Mouse (Mus musculus): Measurements from ENCODE around the gene Plekha3.

Plekha3 gene

GRCm38 (mm10) chr2:76676401-76677226 is 1.5 kb downstream of the Plekha3 start:
- DNase-seq (ENCODE audit: low read depth, low spot score) = peak; percentile 31

DNA sequence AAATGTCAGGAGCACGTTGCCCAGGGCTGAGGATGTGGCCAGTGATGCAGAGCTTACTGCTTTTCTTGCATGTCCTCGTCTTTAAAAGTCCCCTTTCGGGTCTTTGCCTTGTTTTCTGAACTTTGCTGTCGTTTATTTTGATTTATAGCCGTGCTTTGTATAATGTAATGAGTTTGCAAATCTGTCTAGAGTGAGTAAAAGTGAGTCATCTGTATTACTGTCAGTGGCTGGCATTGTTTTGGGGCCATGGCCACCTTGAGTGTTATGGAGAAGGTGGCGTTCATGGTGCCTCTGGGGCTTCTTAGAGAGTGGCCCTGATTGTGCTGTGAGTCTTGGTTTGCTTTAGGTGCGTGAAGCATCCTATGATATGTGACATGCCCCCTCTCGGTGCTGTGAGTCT is 7.2 kb downstream of the Plekha3 start:
- DNase-seq (ENCODE audit: low read depth, low spot score) = no peak

DNA sequence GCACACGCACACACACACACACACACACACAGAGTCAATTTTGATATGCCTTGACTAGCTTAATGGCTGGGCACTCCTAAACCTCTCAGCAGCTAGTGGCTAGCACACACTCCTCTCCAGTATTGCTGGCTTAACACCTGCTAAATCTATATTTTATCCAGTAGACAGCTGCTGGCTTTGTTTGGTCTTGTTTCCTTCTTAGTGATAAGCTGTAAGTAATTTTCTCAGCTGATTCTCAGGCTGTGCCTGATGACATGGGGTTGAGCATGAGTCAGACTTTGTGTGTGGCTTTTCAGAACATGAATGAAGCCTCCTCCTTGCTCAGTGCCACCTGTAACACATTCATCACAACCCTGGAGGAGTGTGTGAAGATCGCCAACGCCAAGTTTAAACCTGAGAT is 11.9 kb downstream of the Plekha3 start:
- no peak for DNase-seq (ENCODE audit: low read depth, low spot score)

DNA sequence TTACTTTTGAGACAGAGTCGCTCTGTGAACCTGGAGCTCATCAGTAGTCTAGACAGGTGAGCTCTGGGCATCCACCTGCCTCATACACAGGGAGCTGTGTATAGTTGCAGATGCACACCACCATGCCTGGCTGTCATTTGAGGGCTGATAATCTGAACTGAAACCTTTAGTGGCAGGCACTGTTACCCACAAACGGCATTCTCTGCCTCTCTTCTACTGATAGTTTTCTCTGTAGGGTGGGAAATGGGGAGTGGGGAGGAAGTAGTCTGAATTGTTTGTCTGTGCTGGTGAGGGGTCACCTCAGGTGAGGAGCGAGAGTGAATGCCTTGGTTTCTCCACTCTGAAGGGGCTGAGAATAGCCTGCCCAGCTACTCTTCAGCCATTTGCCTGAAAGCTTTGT is 12.5 kb downstream of the Plekha3 start:
- no peak for DNase-seq (ENCODE audit: low read depth, low spot score)

DNA sequence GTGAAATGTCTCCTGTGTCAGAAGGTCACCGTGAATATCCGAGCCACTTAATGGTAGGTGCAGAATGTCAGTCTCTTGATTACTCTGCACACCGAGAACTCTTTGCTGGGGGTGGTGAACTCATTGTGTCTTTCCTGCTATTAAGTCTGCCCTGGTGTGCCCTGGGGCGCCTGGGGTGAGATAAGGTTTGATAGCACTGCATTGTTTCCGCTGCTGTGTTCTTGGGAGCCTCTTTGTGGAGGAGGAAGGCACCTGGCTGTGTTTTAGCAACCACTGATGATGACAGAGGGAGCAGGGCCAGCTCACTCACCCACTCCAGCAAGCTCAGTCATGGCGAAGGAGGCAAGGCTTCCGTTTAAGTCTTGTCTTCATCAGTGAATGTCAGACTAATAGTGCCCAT is 13.1 kb downstream of the Plekha3 start:
- no peak for DNase-seq (ENCODE audit: low read depth, low spot score)

DNA sequence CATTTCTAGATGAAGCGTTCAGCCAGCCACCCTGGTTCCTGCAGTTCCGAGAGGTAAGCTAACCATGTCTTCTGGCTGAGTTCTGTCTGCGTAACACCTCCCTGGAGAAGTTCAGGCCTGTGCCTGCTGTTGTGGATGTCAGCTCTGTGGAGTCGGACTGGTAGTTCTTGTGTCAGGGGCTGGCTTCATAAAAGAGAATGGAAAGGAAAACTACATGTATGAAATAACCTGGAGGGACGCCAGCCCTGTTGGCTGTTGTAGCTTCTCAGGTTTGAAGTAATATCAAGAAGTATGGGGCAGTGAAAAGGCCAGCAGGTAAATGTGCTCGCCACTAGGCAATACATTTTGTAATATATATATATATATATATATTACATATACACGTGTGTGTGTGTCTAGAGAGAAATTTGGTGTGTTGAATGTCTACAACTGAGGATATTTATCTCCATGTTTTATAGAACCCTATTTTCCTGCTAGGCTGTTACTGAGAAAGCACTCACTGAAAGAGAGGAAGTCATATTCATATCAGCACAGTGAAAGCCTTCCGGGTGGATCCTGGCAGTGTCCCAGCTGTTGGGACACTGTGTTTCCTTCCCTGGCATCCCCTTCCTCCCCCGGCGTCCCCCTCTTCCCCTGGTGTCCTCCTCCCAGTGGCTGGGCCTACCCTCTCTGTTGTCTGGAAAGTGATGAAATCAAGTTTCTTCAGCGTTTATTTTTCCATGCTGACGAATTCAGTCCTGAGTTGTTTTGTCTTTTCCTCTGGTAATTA is 15.5 kb downstream of the Plekha3 start:
- no peak for DNase-seq (ENCODE audit: low read depth, low spot score)

DNA sequence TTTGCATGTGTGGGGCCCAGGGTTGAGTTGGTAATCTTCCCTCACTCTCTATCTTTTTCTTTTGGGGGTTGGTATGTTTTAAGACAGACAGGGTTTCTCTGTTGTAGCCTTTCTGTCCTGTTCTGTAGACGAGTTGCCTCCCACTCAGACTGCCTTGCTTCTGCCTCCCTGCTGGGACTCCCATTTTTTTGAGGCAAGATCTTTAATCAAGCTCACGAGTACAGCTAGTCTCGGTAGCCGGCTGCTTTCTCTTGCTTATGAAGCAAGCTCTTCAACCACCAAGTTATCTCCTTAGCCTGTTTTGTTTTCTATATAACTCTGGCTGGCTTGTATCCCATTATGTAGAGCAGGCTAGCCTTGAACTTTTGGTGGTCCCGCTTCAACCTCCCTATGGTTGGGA is 18.7 kb downstream of the Plekha3 start:
- DNase-seq (ENCODE audit: low read depth, low spot score) = no peak

DNA sequence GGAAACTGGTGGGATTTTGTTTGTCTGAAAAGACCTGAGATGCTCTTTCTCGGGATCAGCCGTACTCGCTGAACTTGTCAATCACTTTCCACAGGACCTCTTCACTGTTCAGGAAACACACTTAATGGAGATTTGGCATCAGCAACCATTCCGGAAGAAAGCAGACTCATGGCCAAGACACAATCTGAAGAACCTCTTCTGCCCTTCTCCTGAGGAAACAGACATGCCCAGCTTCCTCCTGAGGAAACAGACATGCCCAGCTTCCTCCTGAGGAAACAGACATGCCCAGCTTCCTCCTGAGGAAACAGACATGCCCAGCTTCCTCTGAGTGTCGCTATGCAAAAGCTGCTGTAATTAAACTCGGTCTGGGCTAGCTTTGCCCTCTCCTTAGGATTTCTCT is 20.2 kb downstream of the Plekha3 start:
- no peak for DNase-seq (ENCODE audit: low read depth, low spot score)

- no peak for DNase-seq (ENCODE audit: low read depth, low spot score)
Observed at GRCm38 (mm10) chr2:76702188-76702587, 27.1 kb downstream of the Plekha3 start.

DNA sequence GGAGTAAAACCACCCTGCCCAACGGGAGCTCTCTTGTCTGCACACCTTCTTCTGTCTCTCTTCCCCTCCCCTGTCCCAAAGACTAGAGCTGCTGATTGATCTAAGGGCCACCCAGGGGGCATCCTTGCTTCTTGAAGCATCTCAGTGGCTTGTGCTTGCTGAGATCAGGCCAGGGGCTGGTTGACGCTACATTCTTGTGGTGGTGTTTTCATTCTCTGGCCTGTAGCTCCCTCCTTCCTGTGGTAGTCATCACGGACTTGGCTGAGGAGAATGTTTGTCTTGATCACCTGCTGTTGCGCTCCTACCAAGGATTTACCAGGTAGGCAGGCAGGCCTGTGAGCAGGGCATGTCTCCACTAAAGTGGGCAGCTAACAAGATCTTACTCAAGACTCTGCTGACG is 27.7 kb downstream of the Plekha3 start:
- DNase-seq (ENCODE audit: low read depth, low spot score) = no peak

DNA sequence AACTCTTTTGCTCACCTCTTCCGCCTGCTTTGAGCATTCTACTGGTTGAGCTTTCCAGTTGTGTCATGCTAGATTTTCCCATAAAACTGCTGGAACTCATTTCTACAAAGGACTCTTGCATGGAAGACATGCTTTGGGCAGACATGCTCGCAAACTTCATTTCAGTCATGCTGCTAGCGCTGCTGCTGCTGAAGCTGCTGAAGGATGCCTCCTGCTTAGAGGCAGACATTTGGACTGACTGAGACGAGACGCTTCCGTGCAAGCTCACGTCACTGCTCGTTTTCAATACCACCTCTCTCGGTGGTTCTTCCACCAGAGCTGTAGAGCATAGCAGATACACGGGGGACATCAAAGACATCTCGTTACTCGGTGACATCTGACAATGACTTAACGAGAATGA is 30.6 kb downstream of the Plekha3 start:
- DNase-seq (ENCODE audit: low read depth, low spot score) = no peak

GRCm38 (mm10) chr2:76708512-76708911 is 33.4 kb downstream of the Plekha3 start:
- peak; percentile 40 for DNase-seq (ENCODE audit: low read depth, low spot score)

GRCm38 (mm10) chr2:76714984-76715383 is 39.9 kb downstream of the Plekha3 start:
- peak; percentile 67 for DNase-seq (ENCODE audit: low read depth, low spot score)

DNA sequence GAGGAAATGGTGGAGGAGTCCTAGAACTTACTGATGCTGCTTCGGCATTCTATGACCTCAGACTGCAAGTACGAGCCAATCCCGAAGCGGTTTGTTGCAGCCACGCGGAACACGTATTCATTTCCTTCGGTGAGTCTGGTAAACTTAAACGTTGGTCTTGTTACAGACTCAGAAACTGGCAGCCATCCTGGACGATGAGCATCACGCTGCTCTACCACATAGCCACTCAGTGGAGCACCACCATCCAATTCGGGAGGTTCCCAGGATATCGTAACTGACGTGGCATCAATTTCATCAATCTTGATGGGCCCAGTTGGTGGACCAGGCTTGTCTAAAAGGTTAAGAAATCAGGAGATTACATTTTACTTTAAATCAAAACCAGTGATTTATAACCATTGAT is 44.6 kb downstream of the Plekha3 start:
- DNase-seq (ENCODE audit: low read depth, low spot score) = no peak

Data from ES-CJ7 (cell line).